8 mouse cellular contexts compared by ENCODE assay signal in genomic region chr11:77685383-77686265, GRCm38 (mm10). TPM values are rescaled to one million over a fixed set of nuclear protein-coding genes. Genes with fewer than 3 reads are reported as not detected.
DNase-seq lines count a peak whose midpoint lies in the region; ATAC-seq lines count a peak whose summit lies in the region.

Gene Nufip2 (plus strand): TSS chr11:77686155.

- H3K27me3 ChIP-seq in hindbrain, embryonic 15.5 days = no peaks in the 10 kb centered on the region

- peak; percentile 99 for DNase-seq in T-cell, adult 2 months (ENCODE audit: low spot score)
- DNase-seq in cerebellum, postnatal 36 days = peak; percentile 100
- DNase-seq in frontal cortex, postnatal 36 days (ENCODE audit: low spot score in 2 of 2) = peak; percentile 100
- DNase-seq in left cerebral cortex, adult 11 months (ENCODE audit: low spot score) = peak; percentile 99
- DNase-seq in lung, postnatal 4 days = peak; percentile 99 to 100
- DNase-seq in retina, postnatal 7 days (ENCODE audit: low read depth, low spot score) = peak; percentile 98
- DNase-seq in urinary bladder, adult 2 months (ENCODE audit: low spot score) = peak; percentile 98

- under 1% methylated on average over 38 of the region's 38 CpGs for WGBS in hindbrain, embryonic 15.5 days

- peak within 1 kb of the TSS; percentile 69 for H3K4me2 ChIP-seq in hindbrain, embryonic 15.5 days

- H3K9ac ChIP-seq in hindbrain, embryonic 15.5 days = peak within 1 kb of the TSS; percentile 97

- H3K4me1 ChIP-seq in hindbrain, embryonic 15.5 days (replicated peaks) = peaks cover 18% of the 10 kb centered on the region

- peak within 1 kb of the TSS; percentile 100 for H3K4me3 ChIP-seq in hindbrain, embryonic 15.5 days

- peak within 1 kb of the TSS; percentile 98 for H3K27ac ChIP-seq in hindbrain, embryonic 15.5 days (replicated peaks)

- peak; percentile 99 for ATAC-seq in hindbrain, embryonic 15.5 days (ENCODE audit: low FRiP score, low read depth)

- no peaks in the 10 kb centered on the region for H3K36me3 ChIP-seq in hindbrain, embryonic 15.5 days

- no peaks in the 10 kb centered on the region for H3K9me3 ChIP-seq in hindbrain, embryonic 15.5 days

RNA-seq across cellular contexts. Expression of gene Nufip2, which starts in this region (rescaled TPM):
- 3.2 and 4.8 TPM in 2 replicates for polyA plus RNA-seq in hindbrain, embryonic 15.5 days (2015; fragmentation: Nextera tagmentation; extraction: Ambion mirVana)
- polyA plus RNA-seq in urinary bladder, adult 2 months (2012; rRNA removed) = 16.4 and 19.3 TPM in 2 replicates

Comparison
In these comparisons a context has a peak if more than half of its experiments do, and no peak if none do; other contexts are left out.
1. Peak in every context shown above with its lines: DNase-seq, ATAC-seq, H3K4me3 ChIP-seq and H3K27ac ChIP-seq.